Mouse (Mus musculus) gastrocnemius, adult 8-10 months (tissue): ENCODE measurements at regions not wholly inside any gene's neighbourhood (a gene's known extent, or its start where the extent isn't known, plus 50 kb on each side); places are given as distances from the start of the nearest gene placed in this dataset.

Experiments
- DNase-seq, 2 experiments: peaks; one replicate each; pipeline ENCODE4 v3.0.0; 2022; ENCODE audit warnings: low spot score in 2 of 2

DNA sequence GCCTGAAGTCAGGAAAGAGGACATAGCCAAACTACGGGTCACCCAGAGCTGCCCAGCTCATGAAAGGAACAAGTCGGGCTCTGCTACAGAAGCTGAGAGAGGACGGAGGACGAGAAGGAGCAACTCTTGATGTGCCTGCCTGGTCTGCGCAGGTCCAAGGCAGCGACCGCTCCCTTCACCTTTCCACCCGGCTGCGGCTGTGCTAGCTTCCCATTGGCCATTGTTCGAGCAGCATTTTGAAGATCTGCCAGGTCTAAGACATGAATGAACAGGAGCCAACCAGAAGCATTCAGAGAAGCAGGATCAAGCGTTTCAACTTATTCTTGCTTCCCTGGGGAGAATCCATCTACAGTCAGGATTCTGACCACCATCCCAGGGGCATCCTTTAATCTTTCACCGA is 113.3 kb upstream of the Wnt4 start:
- no peak for DNase-seq

- no peak for DNase-seq
Observed at GRCm38 (mm10) chr4:137160526-137160925, 111.9 kb upstream of the Zbtb40 start.

DNA sequence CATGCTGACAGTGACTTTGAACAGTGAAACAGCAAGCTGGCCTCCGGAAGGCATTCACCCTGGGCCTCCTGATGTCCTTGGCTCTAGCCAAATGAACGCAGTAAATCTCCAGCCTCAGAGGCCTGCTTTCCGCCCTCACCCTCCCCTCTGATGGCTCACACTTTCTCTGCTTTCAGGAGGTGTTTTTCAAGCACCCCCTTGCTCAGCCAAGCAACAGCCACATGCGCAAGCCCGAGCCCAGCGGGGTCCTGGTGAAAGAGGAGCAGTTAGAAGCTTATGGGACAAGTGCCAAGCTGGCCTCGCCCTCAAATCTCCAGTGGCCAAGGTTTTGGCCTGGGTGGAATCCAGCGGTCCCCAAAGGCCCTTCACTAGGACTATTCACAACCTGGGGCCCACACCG is 109.6 kb upstream of the Zbtb40 start:
- DNase-seq = no peak

DNA sequence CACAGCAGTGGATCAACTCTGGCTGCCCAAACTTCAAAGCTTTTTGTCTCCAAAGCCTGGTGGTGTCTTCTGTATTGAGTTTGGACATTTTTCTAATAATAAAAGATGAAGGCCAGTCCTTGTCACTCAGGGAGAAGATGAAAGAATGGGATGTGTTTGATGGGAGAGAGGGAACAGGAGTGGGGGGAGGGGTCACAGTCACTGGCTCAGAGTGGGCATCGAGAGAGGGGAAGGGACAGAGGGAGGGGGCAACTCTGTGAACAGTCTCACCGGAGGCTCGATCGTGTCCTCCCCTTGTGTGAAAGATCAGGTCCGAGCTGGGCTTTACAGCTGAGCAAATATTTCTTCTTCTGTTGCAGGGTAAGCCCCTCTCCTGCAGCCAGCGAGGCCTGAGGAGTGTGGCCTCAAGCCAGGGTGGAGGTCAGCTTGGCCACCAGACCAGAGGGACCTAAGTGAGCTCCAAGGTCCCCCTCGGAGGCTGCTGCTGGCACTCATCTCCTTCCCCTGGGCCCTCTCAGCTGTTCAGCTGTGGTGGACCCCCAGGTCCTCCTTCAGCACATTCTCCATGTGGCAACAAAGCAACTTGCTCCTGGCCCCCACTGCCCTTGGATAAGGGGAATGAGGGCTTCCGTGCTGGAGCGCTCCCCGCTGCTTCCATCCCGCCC is 108.0 kb upstream of the Zbtb40 start:
- DNase-seq = no peak

GRCm38 (mm10) chr4:137148756-137149155 is 100.2 kb upstream of the Zbtb40 start:
- no peak for DNase-seq

GRCm38 (mm10) chr4:137147795-137148194 is 99.2 kb upstream of the Zbtb40 start:
- DNase-seq = no peak

DNA sequence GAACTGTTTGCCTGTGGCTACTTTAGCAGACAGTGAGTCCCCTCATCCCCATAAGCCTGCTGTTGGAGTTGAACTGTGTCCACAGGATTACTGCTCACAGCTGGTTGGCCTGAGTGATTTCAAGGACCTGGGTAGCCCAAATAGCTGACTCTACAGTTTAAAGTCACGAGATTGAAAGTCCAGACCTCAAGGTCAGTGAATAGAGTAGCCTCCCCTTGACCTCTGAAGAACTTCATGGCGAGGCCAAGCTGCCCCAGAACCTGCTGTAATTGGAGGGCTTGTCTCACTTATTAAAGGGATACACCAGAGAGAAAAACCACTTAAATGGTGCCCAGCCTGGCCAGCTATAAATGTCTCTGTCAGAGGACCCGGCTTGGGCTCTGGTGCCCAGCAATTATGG is 97.7 kb upstream of the Zbtb40 start:
- no peak for DNase-seq

GRCm38 (mm10) chr4:137142316-137142715 is 93.7 kb upstream of the Zbtb40 start:
- DNase-seq = no peak

DNA sequence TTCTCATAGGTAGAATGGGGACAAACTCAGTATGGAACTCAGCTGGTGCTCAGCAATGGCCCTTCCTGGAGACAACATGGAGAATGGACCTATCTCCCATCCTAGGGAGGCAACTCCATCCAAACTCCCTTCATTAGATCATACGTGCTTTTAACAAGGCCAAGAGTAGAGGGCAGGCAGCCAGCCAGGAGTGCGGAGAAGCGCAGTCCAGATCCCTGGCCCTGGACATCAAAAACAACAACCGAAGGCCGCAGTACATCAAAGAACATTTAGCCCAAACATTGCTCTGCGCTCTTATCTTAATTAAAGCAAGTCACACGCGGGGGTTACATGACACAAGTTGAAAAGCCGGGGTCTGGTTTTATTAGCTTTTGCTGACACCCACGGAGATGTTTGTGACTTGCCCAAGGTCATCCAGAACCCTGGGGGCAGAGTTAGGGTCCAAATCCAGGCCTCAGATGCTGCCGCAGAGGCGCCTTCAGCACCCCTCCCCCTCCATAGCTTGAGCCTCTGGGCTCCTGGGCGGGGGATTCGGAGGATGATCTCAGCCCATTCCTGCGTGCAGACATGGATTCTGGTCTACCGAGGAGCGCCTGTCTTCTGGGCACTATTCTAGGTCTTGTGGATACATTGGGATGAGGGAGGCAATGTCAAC is 90.6 kb upstream of the Zbtb40 start:
- DNase-seq = no peak

DNA sequence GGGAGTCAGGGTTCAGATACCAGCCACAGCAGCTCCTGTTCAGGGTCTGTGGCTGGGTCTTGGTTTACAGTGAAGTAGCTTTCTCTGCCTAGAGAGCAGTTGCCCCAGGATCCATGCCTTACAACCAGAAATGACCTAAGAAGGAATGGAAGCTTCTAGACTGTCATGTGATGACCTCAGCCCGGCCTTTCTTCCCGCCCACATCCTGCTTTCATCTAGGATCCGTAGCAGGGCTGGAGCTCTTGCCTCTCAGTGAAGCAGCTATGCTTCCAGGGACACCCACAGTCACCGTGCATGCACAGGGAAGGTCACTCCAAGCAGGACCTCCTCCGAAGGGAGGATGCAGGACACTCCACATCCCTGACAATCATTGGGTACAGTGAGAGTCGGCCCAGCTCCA is 89.5 kb upstream of the Zbtb40 start:
- DNase-seq = no peak

- no peak for DNase-seq
Observed at GRCm38 (mm10) chr4:137136313-137136712, 87.7 kb upstream of the Zbtb40 start.

DNA sequence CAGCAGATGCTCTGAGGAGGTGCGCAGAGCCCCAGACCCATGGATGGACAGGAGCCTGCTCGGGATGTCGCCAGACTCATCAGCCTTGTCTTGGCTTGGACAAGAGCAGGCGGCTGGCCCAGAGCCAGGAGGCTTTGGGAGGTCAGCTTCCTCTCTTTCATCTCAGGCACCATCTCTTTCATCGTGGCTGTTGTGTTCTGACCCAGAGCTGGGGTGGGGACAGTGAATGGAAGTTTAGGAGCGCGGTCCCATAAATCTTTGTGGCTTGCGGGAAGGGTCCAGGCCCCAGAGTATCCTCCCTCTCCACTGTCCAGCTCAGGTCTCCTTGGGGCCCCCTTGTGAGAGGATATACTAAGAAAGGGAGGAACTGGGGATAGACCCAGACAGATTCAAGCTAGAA is 87.2 kb upstream of the Zbtb40 start:
- no peak for DNase-seq

DNA sequence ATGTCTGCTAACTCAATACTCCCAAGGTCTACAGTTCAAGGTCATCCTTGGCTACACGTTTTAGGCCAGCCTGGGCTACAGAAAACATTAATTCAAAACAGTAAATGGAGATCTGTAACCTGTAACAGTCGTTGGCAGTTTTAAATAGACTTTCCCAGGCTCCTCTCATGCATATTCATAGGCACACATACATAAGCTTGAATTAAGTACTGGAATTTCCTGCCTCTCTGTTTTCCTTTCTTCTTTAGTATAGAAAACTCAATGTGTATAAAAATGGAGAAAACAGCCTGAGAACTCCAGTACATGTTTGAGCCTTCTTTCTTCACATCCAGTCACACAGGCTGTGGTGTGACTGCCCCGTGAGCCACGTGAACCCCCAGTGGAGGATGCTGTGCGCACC is 86.0 kb upstream of the Zbtb40 start:
- DNase-seq = no peak

DNA sequence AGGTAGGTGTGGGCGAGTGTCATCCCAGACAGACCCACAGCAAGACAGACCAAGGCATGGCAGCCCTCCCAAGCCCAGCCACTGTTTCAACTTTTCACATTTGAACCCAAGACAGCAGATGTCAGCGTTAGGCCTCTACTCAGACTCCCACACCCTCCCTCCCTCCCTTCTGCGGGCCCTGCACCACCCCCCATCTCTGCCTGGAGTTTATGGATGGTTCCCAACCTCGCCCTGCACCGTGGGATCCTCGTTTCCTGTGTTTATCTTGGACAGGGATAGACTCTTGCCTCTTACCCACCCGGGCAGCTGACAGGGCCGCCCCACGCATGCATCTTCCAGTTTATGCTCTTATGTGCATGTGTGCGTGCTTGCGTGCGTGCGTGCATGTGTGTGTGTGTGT is 85.2 kb upstream of the Zbtb40 start:
- no peak for DNase-seq

DNA sequence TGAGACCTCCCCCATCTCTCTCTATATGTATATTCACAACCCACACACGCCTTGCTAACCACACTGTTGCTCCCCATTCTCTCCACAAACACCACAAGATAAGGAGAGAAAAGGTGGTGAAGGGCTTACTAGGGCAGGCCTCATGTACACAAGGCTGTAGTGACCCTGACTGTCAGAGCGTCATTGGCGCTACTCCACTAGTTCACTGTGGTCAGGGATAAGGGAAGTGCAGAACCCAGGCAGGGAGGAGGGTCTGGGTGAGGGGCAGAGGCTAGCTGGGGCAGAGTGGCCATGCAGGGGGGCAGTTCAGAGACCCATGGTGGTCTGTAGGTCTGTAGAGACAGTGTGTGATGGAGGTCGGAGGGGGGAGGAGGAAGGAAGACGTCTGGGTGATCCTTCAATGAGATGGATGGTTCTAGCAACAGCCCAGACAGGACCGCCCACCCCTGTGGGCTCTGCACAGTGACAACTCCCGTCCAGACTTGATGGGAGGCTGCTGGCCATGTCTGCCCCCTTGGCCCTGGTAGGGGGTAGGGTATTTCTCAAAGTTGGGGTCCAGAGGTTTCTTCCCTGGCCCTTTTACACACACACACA is 82.1 kb upstream of the Zbtb40 start:
- no peak for DNase-seq

DNA sequence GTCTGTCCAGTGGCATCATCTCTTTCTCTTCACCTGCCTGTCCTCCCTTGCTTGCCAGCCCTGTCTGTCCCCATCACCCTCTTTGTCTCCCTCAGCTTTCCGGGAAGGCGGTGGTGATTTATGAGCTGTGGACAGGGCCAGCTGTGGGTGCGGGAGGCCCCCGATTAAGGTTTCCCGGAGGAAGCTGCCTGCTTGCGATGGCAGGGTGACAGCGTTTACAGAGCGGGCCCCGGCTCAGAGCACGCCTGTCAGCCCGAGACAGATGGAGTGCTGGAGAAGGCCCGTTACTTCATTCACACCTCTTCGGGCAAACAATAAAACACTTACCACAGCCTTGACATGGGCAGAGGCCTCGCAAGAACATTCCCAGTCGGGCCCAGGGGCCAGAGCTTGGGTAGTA is 79.6 kb upstream of the Zbtb40 start:
- DNase-seq = no peak

- no peak for DNase-seq
Observed at GRCm38 (mm10) chr4:137121684-137122083, 73.1 kb upstream of the Zbtb40 start.

GRCm38 (mm10) chr4:137120597-137120996 is 72.0 kb upstream of the Zbtb40 start:
- DNase-seq = no peak

- DNase-seq = no peak
Observed at GRCm38 (mm10) chr4:137118332-137118715, 69.7 kb upstream of the Zbtb40 start.

DNA sequence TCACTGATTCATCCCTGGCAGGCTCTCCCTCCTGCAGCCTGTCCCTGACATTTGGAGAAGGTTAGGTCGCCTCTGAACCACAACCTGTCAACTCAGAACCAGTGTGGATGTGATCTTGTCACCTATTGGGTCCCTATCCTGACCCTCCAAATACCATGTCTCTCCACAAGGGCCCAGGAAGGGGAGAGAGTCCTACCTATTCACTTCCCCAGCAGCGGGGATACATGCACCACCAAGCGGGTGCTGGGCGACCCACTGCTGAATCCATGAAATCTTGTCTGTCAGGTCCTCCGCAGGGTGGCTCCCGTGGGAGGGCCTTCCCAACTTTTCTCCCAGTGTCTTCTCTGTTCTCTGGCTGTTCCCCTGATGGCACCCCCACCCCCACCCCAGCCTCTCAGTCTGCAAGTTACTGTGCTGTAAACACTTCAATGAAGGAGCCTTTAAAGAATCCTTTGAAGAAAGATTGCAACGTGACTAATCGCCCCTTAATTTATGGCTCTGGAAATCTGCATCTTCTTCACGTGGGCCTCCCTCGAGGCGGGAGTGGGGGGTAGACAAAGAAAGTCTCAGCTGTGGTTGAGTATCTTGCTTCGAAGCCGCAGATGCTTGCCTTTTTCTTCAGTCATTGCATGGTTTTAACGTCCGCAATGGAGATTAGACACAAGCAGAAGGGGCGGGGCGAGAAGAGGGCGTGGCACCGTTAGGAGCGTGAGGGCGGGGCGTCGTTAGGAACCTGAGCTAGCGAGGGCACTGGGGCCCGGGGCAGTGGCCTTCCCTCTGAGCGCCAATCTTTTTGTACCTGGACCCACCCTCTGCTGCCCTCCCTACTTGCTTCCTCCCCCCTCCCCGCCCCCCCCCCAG is 69.1 kb upstream of the Zbtb40 start:
- DNase-seq = peak; percentile 18 to 25

- DNase-seq = no peak
Observed at GRCm38 (mm10) chr4:137115062-137115461, 66.5 kb upstream of the Zbtb40 start.

DNA sequence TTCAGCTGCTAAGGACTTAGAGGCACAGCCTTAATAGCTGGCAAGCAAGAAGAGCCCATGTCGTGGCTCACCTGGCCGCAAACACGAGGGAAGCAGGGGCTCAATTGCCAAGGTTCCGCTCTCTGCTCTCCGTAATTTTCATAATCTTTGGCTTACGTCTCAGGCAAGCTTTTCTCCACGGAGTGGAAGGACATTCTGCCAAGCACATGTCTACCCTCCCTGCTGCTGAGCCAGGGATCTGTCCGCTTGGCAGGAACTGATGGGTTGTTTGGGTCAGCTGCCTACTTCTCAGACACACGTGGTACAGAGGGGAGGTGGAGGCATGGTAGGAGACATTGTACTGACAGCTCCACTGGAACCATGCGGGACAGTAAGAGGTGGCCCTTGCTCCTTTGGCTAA is 61.7 kb upstream of the Zbtb40 start:
- DNase-seq = no peak
